Mouse (Mus musculus): ENCODE measurements around the gene Atp6ap1.

Gene Atp6ap1

DNA sequence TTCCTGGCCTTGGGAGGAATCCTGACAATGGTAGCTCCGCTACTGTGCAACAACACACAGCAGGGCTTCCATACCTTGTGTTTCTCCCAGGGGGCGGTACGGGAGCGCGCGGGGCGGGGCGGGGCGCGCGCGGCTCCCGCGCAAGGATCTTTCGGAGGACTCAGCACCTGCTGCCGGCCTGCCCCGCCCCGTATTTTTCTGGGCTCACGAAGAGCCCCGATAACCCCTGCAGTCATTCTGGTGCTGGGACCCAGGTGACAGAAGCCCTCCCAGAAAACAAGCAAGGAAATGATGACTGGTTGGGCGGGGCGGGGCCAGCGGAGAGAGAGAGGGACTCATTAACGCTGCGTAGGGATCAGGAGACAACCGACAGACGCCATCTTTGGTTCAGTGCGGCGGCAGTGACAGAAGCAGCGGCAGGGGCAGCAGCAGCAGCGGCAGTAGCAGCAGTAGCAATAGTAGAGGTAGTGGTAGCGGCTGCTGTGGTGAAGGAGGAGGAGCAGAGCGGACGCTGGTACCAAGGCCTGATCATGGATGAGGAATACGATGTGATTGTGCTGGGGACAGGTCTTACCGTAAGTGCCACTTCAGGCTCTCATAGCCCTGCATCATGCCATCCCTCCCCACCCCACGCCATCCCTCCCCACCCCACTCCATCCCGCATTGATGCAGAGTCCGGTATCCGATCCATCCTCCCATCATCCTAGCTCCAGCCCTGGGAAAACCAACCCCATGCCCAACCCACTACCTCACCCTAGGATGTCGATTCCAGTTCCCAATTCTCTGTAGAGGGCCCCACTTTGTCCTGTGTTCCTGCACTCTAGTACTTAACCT lies 8.2 kb downstream of the Atp6ap1 start, which contains the start of gene Gdi1:
Gene Gdi1 (plus strand): TSS at position 132 of the 834 bp plus-strand sequence.
- peak; percentile 83 for DNase-seq

- DNase-seq, result peak; percentile 88 to 89
These were observed 15.9 kb downstream of the Atp6ap1 start, which contains the start of gene Fam50a for GRCm38 (mm10) chrX:74312540-74313464. TSS of gene Fam50a (plus strand) at chrX:74313033.

- peak; percentile 72 to 75 for DNase-seq
These were observed 31.8 kb downstream of the Atp6ap1 start, which contains the start of gene Plxna3 for GRCm38 (mm10) chrX:74328725-74329161. TSS of gene Plxna3 (plus strand) at chrX:74329066.

GRCm38 (mm10) chrX:74329215-74329671 lies 32.3 kb downstream of the Atp6ap1 start:
- DNase-seq, result peak in 1 of 2 experiments; percentile 14

DNA sequence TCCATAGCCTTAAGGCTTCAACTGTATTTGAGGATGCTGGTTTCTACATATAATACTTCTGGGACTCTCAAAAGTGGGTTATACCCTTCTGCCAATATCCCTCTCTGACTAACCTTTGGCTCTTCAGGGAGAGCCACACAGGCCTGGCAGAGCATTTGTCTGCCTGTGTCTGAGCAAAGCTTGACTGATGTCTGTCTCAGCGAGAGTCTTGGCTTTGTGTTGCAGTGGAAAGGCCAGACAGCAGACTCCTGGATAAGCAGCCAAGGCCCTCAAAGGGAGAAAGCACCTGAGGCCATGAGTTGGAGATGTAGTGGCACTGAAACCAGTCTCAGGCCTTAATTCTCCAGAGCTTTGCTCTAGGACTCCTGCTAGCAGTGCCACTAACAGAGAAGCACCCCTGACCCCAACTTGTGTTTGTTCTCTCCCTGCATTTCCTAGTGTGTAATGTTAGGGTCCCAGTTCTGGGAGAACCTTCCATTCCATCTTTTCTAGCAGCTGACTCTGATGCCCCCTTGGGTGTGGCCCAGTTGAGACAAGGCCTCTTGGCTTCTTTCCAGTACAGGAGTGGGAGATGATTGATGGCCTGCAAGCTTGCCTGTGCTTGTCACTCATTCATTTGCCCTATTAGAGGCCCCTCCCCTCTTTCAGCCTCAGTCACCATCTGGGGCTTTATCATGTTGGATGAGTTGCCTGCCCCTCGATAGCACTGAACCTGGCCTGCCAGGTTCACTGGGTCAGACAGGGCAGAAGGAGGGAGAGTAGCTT lies 33.5 kb downstream of the Atp6ap1 start:
- DNase-seq, result peak; percentile 46 to 64

DNA sequence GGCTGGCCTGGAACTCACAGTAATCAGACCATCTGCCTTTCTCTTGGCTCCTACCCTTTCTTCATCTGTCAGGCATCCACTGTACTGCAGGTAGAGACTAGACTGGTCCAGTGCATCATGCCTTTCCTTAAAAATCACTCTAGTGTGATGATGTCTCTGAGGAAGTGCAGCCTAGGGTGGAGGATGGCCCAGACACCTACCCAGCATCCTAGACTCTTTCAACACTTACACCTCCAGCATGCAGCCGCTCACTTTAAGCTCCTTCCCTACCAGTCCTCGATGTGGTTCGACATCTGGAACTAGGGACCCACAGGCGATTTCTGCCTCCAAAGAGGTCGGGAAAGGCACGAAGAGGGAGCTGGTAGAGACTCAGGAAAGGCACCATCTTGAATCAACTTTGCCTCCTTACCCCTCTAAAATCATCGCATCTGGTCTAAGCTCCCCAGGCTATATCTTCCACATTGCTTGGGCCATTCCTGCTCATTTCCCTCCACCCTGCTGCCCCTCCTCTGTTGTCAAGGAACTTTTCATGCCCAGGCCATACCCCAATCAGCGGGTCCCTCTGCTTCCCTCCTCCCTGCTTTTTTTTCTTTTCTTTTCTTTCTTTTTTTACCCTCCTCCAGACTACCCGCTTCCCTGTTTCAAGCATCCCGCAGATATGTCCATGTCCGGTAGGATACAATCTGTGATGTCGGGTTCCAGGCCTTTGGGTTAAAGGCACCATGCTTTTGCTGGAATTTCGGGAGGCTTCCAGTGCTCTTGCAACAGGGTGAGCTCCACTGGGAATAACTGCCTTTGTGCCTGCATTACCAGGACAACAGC lies 56.0 kb downstream of the Atp6ap1 start:
- no peak for DNase-seq

GRCm38 (mm10) chrX:74353467-74353770 lies 56.5 kb downstream of the Atp6ap1 start, which contains the start of gene Lage3:
TSS of gene Lage3 (minus strand) at chrX:74353618.
- DNase-seq, result peak; percentile 84 to 88
